Mouse (Mus musculus): Measurements from ENCODE around the gene Galntl5. TPM values are rescaled to one million over a fixed set of nuclear protein-coding genes. Genes with fewer than 3 reads are reported as not detected.
"Not testable (repeated sequence)": the region's sequence is repeated elsewhere in the genome, so short reads cannot be mapped to it uniquely, and the experiment has no call there.

The Galntl5 gene
- polyA plus RNA-seq, 1 experiment from 2014 or later, result not detected

DNA sequence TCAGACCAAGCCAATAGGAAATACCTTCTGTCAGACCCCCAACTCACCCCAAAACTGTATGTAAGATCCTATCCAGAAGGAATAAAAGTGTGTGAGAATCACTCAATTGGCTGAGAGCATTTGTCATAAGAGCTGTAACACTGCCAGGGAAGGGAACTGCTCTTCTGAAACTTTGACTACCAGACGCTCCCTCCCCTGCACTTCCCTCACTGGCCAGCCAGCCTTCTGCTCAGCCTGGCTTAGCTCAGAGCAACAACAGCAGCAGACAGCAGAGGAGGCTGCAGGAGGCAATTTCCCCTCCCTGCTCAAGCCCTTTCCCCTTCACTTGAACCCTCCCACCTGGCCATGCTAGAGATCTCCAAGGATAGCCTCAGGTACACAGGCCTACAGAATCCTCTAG is 30.6 kb downstream of the Galntl5 start:
- no peaks in the 10 kb centered on the region for H3K27me3 ChIP-seq
- H3K9me3 ChIP-seq (replicated peaks), result no peaks in the 10 kb centered on the region
- no peak overlapping the region for H3K4me3 ChIP-seq
- ATAC-seq (replicated peaks; ENCODE audit: insufficient number of reproducible peaks, insufficient read depth, low FRiP score, low read depth), result no peak
- no peak overlapping the region for H3K4me2 ChIP-seq
- no peak overlapping the region for H3K27ac ChIP-seq
- H3K9ac ChIP-seq, result no peak overlapping the region
- no peaks in the 10 kb centered on the region for H3K36me3 ChIP-seq
- 58% methylated on average over 1 of the region's 1 CpGs for WGBS
- no peaks in the 10 kb centered on the region for H3K4me1 ChIP-seq (replicated peaks)

DNA sequence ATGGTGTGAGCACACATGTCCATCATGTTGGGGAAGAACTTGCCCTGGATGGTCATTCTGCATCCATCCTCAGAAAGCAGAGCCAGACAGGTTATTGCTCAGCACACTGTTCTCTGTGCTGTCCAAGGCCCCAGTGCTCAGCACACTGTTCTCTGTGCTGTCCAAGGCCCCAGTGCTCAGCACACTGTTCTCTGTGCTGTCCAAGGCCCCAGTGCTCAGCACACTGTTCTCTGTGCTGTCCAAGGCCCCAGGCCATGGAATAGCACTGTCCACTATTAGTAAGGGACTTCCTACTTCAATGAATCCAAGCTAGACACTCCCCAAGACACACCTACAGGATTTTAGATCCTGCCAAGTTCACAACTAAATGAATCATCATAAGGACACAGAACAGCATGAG is 32.0 kb downstream of the Galntl5 start:
- H3K27ac ChIP-seq; H3K4me3 ChIP-seq; ATAC-seq (replicated peaks; ENCODE audit: insufficient number of reproducible peaks, insufficient read depth, low FRiP score, low read depth); H3K4me1 ChIP-seq (replicated peaks); H3K27me3 ChIP-seq; H3K9me3 ChIP-seq (replicated peaks); H3K9ac ChIP-seq; H3K4me2 ChIP-seq; H3K36me3 ChIP-seq: not testable (repeated sequence)

DNA sequence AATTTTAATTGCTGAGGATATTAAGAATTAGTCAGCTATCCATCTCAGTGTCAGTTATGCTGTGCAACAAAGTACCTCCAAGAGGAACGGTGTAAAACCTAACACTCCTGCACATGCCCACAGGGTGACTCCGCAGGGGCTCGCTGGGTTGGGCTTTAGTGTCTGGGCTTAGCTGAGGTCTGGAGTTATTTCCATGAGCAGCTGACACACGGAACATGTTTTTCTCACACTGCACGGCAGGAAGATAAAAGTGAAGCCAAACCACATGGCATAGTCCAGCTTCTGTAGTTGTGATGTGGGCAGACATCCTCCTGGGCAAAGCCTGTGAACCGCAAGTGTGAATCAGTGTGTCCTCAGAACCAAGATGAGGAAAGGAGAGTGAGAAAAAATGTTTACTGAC is 33.7 kb downstream of the Galntl5 start:
- no peak overlapping the region for H3K27ac ChIP-seq
- no peaks in the 10 kb centered on the region for H3K27me3 ChIP-seq
- H3K36me3 ChIP-seq, result no peaks in the 10 kb centered on the region
- H3K4me1 ChIP-seq (replicated peaks), result no peaks in the 10 kb centered on the region
- H3K4me3 ChIP-seq, result no peak overlapping the region
- 67% methylated on average over 6 of the region's 6 CpGs for WGBS
- H3K4me2 ChIP-seq, result no peak overlapping the region
- H3K9ac ChIP-seq, result no peak overlapping the region
- ATAC-seq (replicated peaks; ENCODE audit: insufficient number of reproducible peaks, insufficient read depth, low FRiP score, low read depth), result no peak
- H3K9me3 ChIP-seq (replicated peaks), result no peaks in the 10 kb centered on the region

DNA sequence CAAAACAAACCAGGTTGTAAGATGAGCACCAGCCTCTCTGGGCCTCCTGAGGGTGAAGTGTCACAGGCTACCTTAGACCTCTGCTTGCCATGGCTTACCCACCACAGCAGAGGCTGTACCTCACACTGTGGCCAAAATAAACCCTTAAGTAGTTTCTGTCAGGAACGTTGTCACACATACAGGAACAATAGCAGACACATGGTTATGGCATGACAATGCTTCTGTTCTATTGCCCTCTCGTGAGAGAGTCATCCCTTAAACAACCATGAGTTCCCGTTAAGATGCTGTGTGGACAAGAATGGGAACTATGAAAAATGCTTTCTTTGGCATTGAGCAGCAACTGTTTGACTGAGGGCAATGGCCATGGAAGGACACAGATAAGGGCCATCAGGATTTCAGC is 40.3 kb downstream of the Galntl5 start, which contains the start of gene Galnt11:
Gene Galnt11 (plus strand): TSS at position 301 of the 400 bp plus-strand sequence.
- H3K4me1 ChIP-seq (replicated peaks), result peaks cover 6% of the 10 kb centered on the region
- peak within 1 kb of the TSS; percentile 90 for H3K9ac ChIP-seq
- no peaks in the 10 kb centered on the region for H3K9me3 ChIP-seq (replicated peaks)
- H3K27me3 ChIP-seq, result no peaks in the 10 kb centered on the region
- H3K4me3 ChIP-seq, result peak within 1 kb of the TSS; percentile 81
- peak within 1 kb of the TSS; percentile 73 for H3K4me2 ChIP-seq
- no peaks in the 10 kb centered on the region for H3K36me3 ChIP-seq
- peak within 1 kb of the TSS; percentile 90 for H3K27ac ChIP-seq
- WGBS, result 66% methylated on average over 3 of the region's 3 CpGs
- no peak for ATAC-seq (replicated peaks; ENCODE audit: insufficient number of reproducible peaks, insufficient read depth, low FRiP score, low read depth)

DNA sequence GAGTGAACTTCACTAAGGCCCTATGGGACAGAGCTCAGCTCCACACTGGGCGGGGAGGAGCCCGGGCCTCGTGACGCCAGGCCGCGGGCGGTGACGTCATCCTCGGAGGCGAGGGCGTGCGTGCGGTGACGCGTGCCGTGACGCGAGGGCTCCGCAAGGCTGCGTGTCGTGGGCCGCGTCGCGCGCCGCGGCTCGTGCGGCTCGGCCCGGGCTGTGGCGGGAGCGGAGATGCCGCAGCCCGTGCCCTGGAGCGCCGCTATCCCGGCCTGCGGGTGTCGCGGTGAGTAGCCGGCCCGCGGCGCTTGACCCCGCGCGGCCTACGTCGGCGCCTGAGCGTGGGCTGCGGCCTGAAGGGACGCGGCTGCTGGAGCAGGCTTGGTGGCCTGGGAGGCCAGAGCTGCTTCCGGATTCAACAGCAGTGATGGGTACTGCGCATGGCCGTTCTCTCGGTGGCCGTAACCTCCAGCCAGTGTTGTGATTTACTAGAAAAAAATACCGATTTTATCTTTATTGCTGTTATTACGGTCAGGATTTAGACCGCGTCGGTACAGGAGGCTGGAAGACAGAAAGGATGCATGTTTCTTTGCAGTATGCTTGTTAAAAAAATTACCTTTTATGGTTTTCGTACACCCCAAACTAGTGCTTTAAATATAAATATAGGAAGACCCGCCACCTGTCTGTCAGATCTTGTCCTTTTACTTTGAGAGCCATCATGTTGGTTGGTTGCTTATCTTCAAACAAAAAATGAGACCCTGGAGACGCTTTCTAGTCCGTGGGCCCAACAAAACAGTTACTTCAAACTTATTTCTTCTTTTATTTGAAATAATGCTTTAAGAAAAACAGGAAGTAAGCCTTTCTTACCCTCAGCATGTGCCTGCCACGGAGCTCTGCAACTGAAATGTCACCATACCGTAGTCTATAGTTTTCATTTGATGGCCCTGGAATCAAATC is 41.8 kb downstream of the Galntl5 start, which contains the start of gene E130116L18Rik:
Gene E130116L18Rik (minus strand): TSS at position 402 of the 951 bp plus-strand sequence.
- Histone ChIP-seq H3K9ac (peak within 1 kb of the TSS; percentile 90), H3K4me1 (replicated peaks) (peaks cover 6% of the 10 kb centered on the region), H3K27me3 (no peaks in the 10 kb centered on the region), H3K9me3 (replicated peaks) (no peaks in the 10 kb centered on the region), H3K4me2 (peak within 1 kb of the TSS; percentile 73), H3K36me3 (no peaks in the 10 kb centered on the region), H3K4me3 (peak within 1 kb of the TSS; percentile 81), H3K27ac (peak within 1 kb of the TSS; percentile 90)
- ATAC-seq (replicated peaks; ENCODE audit: insufficient number of reproducible peaks, insufficient read depth, low FRiP score, low read depth), result peak; percentile 94
- 3% methylated on average over 72 of the region's 72 CpGs for WGBS

DNA sequence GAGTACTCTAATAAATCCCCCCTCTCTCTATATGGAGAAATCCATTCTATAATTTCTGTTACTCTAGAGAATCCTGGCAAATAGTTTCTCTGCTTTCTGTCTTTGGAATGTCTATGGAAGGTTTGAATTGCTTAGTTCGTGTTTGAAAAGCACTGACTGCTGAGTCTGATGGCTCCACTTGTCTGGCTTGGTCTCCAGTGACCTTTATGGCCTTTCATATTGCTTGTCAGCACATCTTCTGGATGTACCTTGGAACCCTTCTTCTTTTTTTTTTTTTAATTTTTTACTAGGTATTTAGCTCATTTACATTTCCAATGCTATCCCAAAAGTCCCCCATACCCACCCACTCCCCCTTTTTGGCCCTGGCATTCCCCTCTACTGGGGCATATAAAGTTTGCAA is 43.1 kb downstream of the Galntl5 start:
- not testable (repeated sequence) for H3K36me3 ChIP-seq; H3K4me2 ChIP-seq; H3K4me1 ChIP-seq (replicated peaks); H3K9me3 ChIP-seq (replicated peaks); H3K27me3 ChIP-seq; H3K9ac ChIP-seq; ATAC-seq (replicated peaks; ENCODE audit: insufficient number of reproducible peaks, insufficient read depth, low FRiP score, low read depth); H3K27ac ChIP-seq; H3K4me3 ChIP-seq
- WGBS, result 81% methylated on average over 1 of the region's 1 CpGs

DNA sequence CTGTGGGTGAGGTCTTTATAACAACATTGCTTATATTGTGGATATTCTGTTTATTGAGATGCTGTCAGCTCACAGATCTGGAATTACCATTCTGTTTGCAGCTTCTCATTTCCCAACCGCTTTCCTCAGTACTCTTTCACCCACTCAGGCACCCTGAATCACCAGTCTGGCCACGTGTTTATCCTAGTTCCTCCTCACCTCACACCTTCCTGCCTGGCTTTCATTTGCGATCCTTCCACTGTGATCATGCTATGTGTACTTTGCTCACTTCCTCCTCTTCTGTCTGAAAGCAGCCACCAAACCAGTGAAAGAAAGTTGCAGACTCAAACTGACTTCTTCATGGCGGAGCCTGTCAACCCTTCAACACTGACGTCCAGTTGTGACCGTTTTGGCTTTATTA is 61.8 kb downstream of the Galntl5 start:
- no peak overlapping the region for H3K9ac ChIP-seq
- H3K4me3 ChIP-seq, result no peak overlapping the region
- H3K9me3 ChIP-seq (replicated peaks), result no peaks in the 10 kb centered on the region
- WGBS, result 84% methylated on average over 6 of the region's 6 CpGs
- no peaks in the 10 kb centered on the region for H3K4me1 ChIP-seq (replicated peaks)
- H3K27me3 ChIP-seq, result no peaks in the 10 kb centered on the region
- ATAC-seq (replicated peaks; ENCODE audit: insufficient number of reproducible peaks, insufficient read depth, low FRiP score, low read depth), result no peak
- no peaks in the 10 kb centered on the region for H3K36me3 ChIP-seq
- no peak overlapping the region for H3K4me2 ChIP-seq
- H3K27ac ChIP-seq, result no peak overlapping the region

DNA sequence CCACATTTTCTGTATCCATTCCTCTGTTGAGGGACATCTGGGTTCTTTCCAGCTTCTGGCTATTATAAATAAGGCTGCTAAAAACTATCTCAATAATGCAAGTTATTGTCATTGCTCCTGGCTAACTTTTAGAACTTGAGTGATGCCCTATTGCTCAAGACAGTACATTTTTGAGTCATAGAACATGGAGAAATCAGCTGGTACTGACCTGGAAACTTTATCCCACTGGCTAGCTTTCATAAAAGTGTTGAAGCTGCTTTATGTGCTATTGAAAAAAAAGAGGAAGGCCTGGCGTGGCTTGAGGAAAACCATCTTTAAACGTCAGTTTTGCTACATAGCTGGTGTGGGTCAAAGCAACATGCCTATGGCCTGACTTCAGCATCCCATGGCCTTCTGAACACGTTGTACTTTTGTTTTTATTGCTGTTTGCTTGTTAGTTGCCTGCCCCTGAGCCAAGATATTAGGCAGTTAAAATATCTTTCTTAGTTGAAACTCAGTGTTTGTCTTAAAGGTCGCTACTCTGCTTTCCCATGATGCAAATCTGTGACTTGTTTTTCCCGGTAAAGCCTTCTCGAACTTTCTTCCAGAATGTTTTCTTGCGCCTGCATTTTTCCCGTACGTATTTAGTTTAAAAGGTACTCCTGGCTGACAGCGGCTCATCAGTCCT is 64.7 kb downstream of the Galntl5 start:
- H3K9ac ChIP-seq, result no peak overlapping the region
- H3K27me3 ChIP-seq, result no peaks in the 10 kb centered on the region
- no peak overlapping the region for H3K4me2 ChIP-seq
- no peak for ATAC-seq (replicated peaks; ENCODE audit: insufficient number of reproducible peaks, insufficient read depth, low FRiP score, low read depth)
- peaks cover 18% of the 10 kb centered on the region for H3K36me3 ChIP-seq
- no peaks in the 10 kb centered on the region for H3K9me3 ChIP-seq (replicated peaks)
- no peak overlapping the region for H3K27ac ChIP-seq
- 83% methylated on average over 10 of the region's 10 CpGs for WGBS
- H3K4me3 ChIP-seq, result no peak overlapping the region
- no peaks in the 10 kb centered on the region for H3K4me1 ChIP-seq (replicated peaks)

DNA sequence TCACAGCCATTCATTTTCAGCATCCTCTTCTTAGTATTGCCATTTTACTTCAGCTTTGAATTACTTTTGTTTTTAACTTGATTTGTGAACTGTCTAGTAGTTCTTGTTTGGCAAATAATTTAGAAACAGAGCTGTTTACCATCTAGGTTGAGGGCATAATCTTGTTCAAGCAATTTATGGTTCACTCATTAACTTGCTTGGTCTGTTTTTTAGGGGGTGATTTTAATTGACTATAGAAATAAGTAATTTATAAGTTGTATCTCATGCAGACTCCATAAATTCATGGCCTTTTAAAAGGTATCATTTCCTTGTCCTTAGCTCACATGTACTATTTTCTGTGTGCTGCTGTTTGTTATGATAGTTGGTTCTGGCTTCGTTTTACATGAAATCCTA is 65.2 kb downstream of the Galntl5 start:
- H3K4me1 ChIP-seq (replicated peaks), result no peaks in the 10 kb centered on the region
- no peak overlapping the region for H3K9ac ChIP-seq
- no peak overlapping the region for H3K4me3 ChIP-seq
- no peak overlapping the region for H3K27ac ChIP-seq
- no peaks in the 10 kb centered on the region for H3K9me3 ChIP-seq (replicated peaks)
- H3K36me3 ChIP-seq, result peaks cover 24% of the 10 kb centered on the region
- WGBS, result 80% methylated on average over 1 of the region's 1 CpGs
- no peak overlapping the region for H3K4me2 ChIP-seq
- H3K27me3 ChIP-seq, result no peaks in the 10 kb centered on the region
- ATAC-seq (replicated peaks; ENCODE audit: insufficient number of reproducible peaks, insufficient read depth, low FRiP score, low read depth), result no peak

DNA sequence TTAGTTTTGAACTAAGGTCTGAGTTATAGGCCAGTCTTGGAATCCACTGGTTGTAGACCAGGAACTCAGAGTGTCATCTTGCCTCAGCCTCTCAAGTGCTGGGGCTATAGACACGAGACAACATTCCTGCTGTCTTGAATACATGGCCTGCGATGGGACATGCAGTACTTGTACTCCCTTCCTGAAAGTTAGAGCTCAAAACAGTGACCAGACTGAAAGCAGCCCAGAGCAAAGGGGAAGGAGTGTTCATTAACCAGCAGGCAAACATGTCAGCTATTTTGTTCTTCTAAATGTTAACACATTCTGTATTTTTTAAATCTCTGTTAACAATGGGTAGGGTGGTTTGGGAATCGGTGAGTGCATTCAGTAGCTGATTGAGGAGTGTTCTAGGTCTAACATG is 65.8 kb downstream of the Galntl5 start:
- Histone ChIP-seq H3K4me1 (replicated peaks) (no peaks in the 10 kb centered on the region), H3K9me3 (replicated peaks) (no peaks in the 10 kb centered on the region), H3K4me3 (no peak overlapping the region), H3K36me3 (peaks cover 29% of the 10 kb centered on the region), H3K27ac (no peak overlapping the region), H3K4me2 (no peak overlapping the region), H3K9ac (no peak overlapping the region), H3K27me3 (no peaks in the 10 kb centered on the region)
- no peak for ATAC-seq (replicated peaks; ENCODE audit: insufficient number of reproducible peaks, insufficient read depth, low FRiP score, low read depth)
- WGBS, result 63% methylated on average over 3 of the region's 3 CpGs

DNA sequence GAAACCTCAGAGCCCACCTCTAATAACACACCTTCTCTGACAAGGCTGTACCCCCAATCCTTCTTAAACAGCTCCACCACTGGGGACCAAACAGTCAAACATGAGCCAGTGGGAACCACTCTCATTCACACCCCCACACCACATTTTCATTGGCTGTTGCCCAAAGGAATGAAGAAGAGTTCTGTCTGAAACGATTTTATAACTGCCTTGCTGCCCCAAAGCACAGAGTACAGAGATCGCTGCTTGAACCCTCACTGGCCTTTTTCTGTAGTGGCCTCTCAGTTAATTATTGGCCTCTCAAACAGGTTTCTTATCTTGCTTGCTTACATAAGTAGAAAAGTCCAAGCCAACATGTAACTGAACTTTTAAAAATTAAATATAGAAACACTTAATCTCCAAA is 71.2 kb downstream of the Galntl5 start:
- H3K27me3 ChIP-seq, result no peaks in the 10 kb centered on the region
- no peak for ATAC-seq (replicated peaks; ENCODE audit: insufficient number of reproducible peaks, insufficient read depth, low FRiP score, low read depth)
- H3K4me1 ChIP-seq (replicated peaks), result peaks cover 4% of the 10 kb centered on the region; the same call in 1 of the 2 replicates
- peaks cover 55% of the 10 kb centered on the region for H3K36me3 ChIP-seq
- no peak overlapping the region for H3K4me3 ChIP-seq
- no peaks in the 10 kb centered on the region for H3K9me3 ChIP-seq (replicated peaks)
- no peak overlapping the region for H3K27ac ChIP-seq
- no peak overlapping the region for H3K9ac ChIP-seq
- 48% methylated on average over 2 of the region's 2 CpGs for WGBS
- no peak overlapping the region for H3K4me2 ChIP-seq
